Mouse (Mus musculus) neutrophil, adult 5-6 weeks (primary cell): ENCODE measurements around the gene Rap1gds1. TPM values are rescaled to one million over a fixed set of nuclear protein-coding genes. Genes with fewer than 3 reads are reported as not detected.

ENCODE experiments used
- ATAC-seq: fragments of 151-379, 151-347 bp; 2 replicates; pipeline ENCODE4 v1.8.0; 2017; ENCODE audit warnings: mild to moderate bottlenecking, moderate TSS enrichment; ENCODE audit not compliant: insufficient number of reproducible peaks, poor library complexity, low FRiP score, severe bottlenecking; ENCODE audit errors: extremely low read depth
- total RNA-seq: library from RNA; stranded (forward); fragments of 200-1000 nt; gene quantifications from 2 replicates; pipeline ENCODE4 v1.2.3, GENCODE M21; 2017

Gene Rap1gds1
- total RNA-seq, 1 experiment from 2014 or later, result 63.7 TPM

DNA sequence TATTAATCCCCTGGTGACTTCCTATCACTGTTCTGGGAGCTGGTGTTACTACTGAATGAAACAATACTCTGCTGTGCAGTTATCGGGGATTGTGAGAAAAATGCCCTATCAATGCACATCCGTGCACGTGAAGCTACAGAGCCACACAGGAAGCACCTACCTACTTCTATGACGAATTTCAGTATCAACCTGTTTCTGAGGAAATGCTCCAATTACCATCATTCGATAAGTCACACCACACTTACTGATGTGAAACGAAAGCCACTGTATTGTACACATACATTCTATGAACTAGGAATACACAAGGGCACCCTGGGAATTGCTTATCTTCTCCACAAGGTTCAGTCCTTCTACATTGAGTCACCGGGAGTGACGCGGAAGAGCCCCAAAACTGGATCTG is 10.9 kb downstream of the Rap1gds1 start:
- no peak for ATAC-seq

DNA sequence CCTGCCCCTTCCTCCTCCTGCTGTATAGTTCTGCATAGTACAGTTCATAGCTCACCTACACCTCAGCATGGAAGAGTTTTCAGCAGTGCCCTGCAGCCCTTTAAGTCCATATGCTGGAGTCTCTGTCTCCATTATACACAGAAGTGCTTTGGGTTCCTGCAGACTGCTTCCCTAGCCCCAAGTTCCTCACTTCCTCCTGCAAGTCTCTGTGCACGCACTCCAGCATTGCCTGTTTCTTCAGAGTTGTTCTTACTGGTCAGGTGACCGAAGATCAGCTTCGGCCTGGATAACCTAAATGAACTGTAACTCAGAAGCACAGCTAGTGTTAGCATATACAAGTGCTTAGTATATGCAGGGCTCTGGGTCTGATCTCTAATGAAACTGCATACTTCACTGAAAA is 12.9 kb downstream of the Rap1gds1 start:
- ATAC-seq, result peak; percentile 65

DNA sequence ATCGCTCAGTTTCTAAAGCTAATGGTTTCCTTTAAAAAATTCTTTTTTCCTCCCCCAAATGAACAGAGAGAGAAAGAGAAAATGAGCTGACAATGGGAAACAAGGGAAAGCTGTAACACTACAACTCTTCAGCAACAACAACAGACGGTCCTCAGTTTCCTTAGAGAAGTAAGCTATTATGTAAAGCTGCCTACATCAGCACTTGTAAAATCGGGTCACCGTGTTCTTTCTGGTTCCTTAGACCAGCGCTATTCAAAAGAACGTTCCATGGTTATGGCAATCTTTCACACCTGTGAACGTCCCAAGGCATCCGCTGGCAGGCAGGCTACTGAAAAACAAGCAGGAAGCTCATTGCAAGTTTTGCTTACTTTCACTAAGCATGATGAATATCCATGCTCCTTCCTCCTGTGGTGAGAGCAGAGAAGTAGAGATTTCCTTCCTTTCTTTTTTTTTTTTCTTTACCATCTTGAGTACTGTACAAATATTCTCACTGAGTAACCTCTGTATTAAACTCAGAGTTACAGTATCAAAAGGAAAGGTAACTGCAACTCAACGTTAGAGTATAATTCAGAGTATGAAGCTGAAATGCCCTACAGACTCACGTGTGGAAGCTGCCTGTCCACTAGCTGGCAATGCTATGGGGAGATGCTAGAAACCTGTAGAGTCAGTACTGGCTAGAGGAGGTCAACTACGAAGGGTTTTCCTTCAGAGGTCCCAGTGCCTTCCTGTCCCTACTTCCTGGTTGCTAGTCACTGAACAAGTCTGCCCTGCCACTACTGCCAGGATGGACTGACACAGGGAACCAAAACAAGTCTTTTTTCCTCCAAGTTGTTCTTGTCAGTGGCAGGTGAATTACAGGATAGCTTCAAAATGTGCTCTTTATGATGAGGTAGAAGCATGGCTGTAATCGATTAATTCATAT is 26.0 kb downstream of the Rap1gds1 start:
- no peak for ATAC-seq

DNA sequence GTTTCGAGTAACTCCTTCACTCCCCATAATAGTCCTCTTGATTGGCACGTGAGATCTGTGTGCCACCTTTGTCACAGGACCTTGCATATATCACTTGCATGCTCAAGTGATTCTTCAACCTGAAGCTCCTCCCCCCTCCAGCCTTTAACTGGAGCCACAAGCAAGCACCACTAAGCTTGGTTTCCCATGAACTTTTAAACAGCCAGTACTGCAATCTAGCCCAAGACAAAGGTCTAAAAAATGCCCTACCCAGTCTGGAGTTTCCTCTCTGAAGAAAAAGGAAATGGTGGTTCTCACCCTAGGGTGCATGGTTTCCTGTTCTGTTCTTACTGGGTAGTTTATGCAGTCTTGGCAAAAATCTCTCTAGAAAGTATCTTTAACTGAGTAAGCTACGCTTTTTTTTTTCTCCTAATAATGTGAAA is 32.6 kb downstream of the Rap1gds1 start:
- ATAC-seq, result peak; percentile 79

DNA sequence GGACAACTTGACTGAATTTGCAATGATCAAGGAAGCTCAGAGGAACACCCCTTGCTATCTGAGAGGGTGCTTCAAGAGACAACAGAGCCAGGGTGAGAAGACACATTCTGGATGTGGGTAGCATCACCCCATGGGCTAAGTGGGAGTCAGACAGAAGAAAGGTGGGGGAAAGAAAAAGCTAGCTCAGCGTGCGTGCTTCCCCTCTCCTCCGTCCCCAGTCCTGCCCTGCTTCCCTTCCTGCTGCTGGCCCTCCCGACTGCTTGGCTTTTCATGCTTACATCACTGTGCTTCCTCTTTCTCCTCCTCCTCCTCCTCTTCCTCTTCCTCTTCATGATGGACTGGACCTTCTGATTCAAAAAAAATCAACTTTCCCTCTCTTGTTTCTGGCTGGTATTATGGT is 33.1 kb downstream of the Rap1gds1 start:
- peak; percentile 58; the same call in 1 of the 2 replicates for ATAC-seq

DNA sequence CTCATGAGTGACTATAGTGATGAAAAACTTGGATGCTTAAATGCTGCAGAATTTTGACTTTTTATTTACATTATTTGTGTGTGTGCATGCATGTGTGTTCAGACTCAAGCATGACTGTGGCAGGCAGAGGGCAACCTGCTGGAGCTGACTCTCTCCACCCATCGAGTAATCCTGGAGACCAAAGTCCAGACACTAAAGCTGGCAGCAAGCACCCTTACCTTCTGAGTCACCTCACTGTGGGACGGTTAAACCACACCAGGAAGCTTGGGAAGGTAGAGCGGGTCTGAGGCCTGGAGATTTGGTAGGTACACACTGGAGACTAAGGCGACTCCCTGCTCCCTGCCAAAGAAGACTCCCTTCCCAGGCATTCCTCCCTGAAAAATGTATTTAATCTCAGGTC is 38.0 kb downstream of the Rap1gds1 start:
- no peak for ATAC-seq

DNA sequence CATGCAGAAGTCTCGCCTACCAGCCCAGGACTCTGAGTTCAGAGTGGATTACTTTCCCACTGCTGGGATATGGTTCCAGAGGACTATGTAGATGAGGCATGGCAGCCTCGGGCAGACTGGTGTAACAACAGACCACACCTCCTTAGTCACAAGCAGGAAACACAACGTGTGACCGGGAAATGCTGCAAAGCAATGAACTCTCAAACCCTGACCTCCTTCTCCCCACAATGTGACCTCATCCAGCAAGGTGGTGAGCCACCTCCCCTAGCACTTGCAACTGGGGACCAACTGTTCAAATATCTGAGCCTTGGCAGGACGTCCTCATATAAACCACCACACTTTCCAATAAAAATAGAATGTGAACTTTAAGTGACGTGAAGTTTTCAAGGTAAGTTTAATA is 41.8 kb downstream of the Rap1gds1 start:
- ATAC-seq, result no peak

DNA sequence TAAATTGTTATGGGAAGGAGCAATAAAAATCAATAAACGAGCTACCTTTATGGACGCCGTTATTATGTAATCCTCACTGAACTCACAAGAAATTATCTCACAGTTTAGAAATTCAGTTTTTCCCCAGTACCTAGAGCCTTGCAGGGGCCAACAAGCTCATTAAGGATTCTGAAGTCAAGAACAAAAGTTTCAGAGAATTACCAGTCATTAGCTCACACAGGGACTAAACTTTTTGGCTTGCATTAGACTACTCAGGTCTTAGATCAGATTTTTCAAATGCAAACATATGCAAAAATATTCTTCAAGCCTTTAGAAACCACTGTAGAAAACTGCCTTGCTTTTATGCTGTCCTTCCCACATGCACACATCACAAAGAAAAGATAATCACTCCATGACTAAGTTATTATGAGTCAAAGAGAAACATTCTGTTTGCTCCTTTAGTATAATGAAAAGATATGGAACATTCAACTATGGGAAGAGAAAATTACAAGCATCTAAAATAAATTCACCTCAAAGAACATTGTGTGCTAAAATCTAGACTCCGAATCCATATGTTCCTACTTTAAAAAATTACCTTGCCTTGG is 44.3 kb downstream of the Rap1gds1 start:
- ATAC-seq, result no peak

DNA sequence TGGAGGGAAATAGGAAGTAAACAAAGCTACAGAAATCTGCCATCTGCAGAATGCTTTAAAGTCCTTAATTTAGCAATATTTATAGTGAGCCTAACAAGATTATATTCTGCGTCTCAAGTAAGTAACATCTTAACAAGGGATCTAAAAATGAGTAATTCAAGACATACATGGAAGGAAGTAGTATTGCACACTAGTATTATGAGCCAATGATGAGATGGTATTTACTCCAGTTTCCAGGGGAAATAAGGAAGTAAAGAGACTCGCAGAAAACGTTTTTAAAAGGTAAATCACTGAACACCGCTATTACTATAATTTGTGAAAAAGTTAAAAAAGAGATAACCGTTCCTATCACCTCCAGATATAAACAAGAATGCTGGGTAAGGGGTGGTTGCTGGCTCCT is 49.9 kb downstream of the Rap1gds1 start:
- ATAC-seq, result peak; percentile 30; the same call in 1 of the 2 replicates

DNA sequence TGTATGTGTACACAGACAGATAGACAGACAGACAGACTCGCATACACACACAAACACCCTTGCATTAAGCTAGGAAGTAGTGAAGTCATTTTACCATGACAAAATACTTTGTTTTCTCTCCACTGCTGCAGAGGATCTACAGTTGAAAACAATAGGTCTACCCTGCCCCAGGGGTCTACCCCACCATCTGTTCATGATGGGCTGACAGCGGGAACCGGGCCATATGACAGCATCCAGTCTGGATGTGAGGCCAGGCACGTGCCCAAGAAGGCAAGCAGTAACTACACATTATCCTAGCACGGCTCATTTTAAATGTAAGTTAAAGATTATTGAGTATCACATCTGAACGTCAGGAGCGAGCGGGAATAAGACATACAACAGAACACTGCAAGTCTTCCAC is 51.4 kb downstream of the Rap1gds1 start:
- no peak for ATAC-seq

DNA sequence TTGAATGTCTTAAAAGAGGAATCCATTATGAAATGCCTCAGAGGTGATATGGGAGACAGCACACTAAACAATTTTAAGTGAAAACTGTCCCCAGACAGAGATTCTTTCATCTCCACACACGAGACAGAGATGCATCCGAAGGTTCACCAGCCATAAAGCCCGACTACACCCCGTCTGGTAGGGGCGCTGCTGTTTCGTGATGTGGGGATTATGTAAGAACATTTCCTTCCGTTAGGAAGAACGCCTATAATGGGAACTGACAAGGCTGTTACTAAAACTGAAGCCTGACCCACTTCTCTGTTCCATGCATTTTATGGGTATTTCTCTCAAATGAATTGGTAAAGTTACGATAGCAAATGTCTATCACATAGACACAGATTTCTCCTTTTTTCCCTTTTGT is 62.6 kb downstream of the Rap1gds1 start:
- peak; percentile 39; the same call in 1 of the 2 replicates for ATAC-seq

DNA sequence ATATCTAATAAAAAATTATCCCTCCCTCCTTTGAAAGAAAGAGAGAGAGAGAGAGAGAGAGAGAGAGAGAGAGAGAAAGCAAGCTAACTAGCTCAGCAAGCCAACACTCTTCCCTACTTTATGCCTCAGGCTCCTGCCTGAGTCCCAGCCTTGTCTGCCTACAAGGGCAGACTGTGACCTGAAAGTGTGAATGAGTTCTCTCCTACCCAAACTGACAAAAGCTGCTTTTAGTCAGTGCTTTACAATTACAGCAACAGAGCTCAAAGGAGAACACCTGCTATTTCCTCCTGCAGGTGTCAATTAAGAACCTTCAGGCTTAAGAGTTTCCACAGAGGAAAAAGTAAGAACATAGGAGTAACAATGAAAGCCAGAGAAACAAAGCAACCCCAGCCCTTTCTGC is 69.3 kb downstream of the Rap1gds1 start:
- ATAC-seq, result no peak

DNA sequence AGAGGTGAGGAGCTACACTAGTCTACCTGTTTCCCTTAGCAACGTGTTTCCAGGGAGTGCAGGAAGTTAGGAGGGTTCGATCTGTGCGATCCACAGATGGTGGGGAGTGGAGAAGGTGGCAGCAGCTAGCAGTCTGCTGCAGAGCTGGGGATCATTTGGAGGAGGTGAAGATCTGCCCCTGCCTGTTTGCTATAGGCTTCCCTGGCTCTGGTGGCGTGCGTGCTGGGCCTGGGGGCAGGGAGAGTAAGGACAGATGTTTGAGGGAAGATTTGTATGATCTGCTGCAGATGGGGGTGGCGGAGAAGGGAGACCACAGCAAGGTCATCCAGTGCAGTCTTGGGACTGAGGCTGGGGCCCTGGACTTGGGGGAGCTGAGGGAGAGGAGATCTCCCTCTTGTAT is 72.2 kb downstream of the Rap1gds1 start:
- ATAC-seq, result no peak

DNA sequence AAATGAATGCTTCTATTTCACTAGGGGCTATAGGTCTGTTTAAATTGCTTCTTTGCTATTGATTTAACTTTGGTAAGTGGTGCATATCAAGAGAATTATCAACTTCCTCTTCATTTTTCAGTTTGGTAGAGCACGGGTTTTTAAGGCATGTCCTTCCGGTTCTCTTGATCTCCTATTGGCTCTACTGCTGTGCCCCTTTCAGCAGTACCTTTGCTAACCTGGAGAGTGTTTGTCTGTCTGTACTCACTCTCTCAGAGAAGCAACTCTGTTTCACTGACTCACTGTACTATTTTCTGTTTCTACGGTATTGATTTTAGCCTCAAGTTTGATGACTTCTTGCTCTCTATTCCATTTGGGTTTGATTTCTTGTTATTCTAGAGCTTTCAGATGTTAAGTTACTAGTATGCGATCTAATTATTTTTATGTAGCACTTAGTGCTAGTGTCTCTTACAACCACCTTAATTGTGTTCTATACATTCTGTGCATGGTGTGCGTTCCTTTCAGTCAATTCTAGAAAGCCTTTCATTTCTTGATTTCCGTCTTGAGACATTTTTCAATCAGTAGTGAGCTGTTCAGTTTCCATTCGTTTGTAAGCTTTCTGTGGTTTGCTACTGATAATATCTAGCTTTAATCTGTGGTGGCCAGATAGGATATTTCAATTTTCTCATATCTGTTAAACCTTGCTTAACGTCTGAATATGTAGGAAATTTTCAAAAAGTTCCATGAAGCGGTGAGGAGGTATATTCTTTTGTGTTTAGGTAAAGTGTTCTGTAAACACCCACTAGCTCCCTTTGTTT is 74.7 kb downstream of the Rap1gds1 start:
- 0 out of 2 replicates have a peak, but pooled peaks have one; percentile 16 for ATAC-seq

DNA sequence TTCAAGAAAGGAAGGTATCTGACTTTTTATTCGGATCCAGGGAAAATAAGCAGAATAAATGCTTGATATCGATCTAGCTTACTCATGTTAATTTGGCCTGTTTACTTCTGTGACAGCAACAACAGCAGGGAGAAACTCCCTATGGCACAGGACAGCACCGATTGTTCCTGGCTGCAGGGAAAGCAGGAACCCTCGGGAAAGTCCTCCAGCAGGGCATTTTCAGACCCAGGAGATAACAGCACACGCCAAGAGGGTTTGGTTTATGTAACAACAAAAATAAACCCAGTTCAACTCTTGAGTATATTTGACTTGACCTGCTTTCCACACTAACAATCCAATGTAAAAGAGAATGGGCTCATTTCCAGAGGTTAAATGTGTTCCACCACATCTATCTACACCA is 81.5 kb downstream of the Rap1gds1 start:
- no peak for ATAC-seq

DNA sequence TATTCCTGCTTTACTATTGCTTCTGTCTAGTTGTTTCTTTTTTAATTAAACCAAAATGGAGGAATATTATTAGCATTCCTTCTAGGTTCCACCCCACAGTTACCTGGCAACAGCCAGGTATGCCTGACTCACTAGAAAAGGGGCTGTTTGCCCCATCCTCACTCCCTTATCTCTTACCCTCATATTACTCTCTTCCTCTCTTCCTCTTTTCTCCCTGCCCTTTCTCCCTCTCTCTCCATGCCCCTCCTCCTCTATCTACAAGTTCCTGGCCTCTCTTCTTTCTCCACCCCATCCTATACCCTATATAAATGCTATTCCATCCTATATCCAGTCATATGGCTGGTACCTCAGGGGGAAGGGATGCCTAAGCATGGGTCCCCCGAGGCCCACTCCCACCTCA is 83.6 kb downstream of the Rap1gds1 start:
- ATAC-seq, result no peak

DNA sequence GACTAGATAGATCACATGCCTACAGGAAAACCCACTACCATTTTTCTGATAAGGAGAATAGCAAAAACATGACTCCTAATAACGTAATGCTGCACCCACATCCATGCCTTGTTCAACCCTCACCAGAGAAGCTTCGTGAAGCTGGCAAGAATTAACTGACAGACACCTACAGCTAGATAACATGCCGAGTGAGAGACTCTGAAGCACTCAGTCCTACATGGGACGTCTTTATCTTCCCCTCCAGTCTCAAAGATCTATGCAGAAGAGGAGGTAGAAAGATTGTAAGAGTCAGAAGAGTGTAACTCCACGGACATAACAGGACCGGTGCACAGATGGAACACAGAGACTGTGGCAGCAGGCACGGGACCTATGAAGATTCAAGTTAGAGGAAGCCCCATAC is 85.9 kb downstream of the Rap1gds1 start:
- ATAC-seq, result no peak

DNA sequence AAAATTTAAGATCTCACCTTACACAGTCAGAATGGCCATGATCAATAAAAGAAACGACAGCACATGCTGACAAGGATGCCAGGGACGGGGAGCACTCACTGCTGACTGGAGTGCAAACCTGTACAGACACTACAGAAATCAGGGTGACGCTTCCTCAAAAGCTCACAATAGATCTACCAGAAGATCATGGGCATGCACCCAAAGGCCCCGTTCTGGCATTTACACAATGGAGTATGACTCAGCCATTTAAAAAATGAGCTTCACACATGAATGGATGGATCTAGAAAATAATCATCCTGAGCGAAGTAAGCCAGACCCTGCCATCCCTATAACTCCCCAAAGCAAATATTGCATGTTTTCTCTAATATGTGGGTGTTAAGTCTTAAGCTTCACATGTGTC is 87.0 kb downstream of the Rap1gds1 start:
- ATAC-seq, result no peak

DNA sequence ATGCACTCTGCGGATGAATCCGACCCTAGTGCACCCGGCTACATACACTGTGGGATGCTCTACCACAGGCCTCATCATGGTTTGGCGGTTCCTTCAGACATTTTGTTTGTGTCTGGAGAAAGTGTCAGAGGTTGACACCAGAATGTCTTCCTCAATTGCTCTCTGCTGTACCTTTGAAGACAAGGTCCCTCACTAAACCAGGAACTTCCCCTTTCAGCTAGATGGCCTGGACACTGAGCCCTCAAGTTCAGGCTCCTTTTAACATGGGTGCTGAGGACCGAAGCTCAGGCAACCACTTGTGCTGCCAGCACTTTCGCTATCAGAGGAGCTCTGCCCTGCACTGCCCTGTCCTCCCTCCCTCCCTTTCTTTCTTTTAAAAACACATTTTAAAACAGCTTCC is 92.8 kb downstream of the Rap1gds1 start:
- no peak for ATAC-seq

DNA sequence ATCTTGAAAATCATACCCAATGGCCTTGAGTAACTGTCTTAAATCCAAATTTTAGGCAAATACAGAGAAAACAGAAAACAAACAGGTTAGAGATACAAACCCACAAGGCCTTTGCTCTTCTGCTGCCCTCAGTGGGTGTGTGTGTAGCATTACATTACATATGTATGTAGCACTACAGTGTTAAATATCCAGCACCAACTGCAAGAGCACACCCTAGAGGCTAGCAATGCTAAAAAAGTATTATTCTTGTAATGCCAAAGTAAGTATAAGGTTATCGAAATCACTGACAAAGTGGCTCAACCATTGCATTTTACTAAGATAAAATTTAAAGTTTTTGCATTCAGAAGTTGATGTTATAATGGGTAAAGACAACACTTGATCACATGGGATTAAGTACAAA is 97.6 kb downstream of the Rap1gds1 start:
- no peak for ATAC-seq
